Mouse (Mus musculus) monocyte, adult 59 days (primary cell): ENCODE results near the gene Ccdc12. TPM values are rescaled to one million over a fixed set of nuclear protein-coding genes. Genes with fewer than 3 reads are reported as not detected.

Source experiments
- total RNA-seq, 2 experiments: library from RNA; stranded (reverse); gene quantifications; one replicate each; pipeline ENCODE4 v1.2.4; 2023

The Ccdc12 gene
- total RNA-seq = 100 to 1,000 TPM; 202 to 242 TPM

GRCm38 (mm10) chr9:110656249-110657221, at the start of gene Ccdc12:
Gene Ccdc12 (plus strand): TSS chr9:110656503.

GRCm38 (mm10) chr9:110624361-110625166, 31.7 kb upstream of the Ccdc12 start, which contains the start of gene Nradd:
Gene Nradd (minus strand): TSS chr9:110624452.

GRCm38 (mm10) chr9:110653655-110654461, 2.4 kb upstream of the Ccdc12 start, which contains the start of gene Nbeal2:
Gene Nbeal2 (minus strand): TSS chr9:110654161.

DNA sequence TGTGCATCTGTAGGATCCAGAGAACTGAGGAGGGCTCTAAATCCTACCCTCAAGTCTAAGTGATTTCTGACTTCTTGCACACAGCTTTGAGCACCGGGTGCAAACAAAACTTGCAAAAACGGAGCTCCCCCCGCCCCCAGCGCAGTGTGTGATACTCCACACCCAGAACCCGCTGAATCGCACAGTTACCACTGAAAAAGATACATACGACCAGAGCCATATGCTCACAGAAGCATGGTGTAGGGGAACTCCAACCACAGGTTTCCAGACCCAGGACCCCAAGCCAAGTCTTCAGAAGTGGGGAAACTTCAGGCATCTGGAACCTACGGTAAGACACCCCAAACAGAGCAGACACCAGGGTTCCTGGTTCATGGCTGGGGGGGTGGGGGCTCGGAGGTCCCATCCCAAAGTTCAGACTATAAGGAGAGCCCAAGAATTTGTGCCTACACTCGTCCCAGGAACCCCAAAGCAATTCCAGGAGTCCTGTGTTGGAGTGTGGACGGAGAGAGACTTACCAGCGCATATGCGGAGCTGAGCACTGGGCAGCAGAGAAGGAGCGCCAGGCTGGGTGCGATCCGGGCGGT, 85.5 kb downstream of the Ccdc12 start, which contains the start of gene Myl3:
Myl3 (plus strand) TSS at position 151 of the 584 bp plus-strand sequence.

DNA sequence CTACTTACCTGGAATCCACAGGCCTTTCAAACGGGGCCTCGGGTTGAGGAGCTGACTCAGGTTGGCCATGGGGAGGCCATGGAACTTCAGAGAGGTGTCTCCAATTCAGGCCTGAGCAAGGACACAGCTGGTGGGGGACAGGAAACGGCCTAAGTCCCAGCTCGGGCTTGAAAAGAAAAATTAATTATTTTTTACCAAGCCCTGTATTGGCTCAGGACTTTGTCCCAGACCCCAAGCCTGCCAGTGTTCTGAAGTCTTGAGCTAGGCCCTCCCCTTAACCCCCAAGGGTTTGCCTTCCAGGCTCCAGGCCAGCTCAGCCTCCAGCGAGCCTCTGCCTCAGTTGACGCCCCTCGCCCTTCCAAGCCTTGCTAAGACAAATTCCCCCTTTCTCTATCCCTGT, 90.7 kb downstream of the Ccdc12 start, which contains the start of gene Pth1r:
Pth1r (minus strand) TSS at position 185 of the 400 bp plus-strand sequence.

Other genes with a start within 250 kb of the Ccdc12 start
- gene Ptpn23, start 248.3 kb upstream of the Ccdc12 start, total RNA-seq = 10 to 100 TPM; 57.1 to 57.7 TPM
- gene Ngp, start 236.8 kb upstream of the Ccdc12 start, total RNA-seq = 1 to 10 TPM; 2.8 to 3.9 TPM
- gene Klhl18, start 179.8 kb upstream of the Ccdc12 start, total RNA-seq = 10 to 100 TPM; 55.5 to 57.3 TPM
- gene Kif9, start 179.5 kb upstream of the Ccdc12 start, total RNA-seq = 1 to 10 TPM; 5.2 to 8.6 TPM
- gene Setd2, start 123.9 kb upstream of the Ccdc12 start, total RNA-seq = 100 to 1,000 TPM; 125 to 146 TPM
- gene Nradd, start 32.1 kb upstream of the Ccdc12 start, total RNA-seq = 1 to 10 TPM; 2.5 to 5.0 TPM
- 100 to 1,000 TPM; 116 TPM for gene Nbeal2, start 2.3 kb upstream of the Ccdc12 start, total RNA-seq
- gene Myl3, start 85.4 kb downstream of the Ccdc12 start, total RNA-seq = not detected
- gene Pth1r, start 90.6 kb downstream of the Ccdc12 start, total RNA-seq = under 1 TPM in 1 of 2 experiments, not detected in 1; 0.46 TPM
- gene Prss42, start 141.7 kb downstream of the Ccdc12 start, total RNA-seq = not detected
- gene Prss44, start 157.5 kb downstream of the Ccdc12 start, total RNA-seq = not detected
- not detected for gene Prss43, start 170.2 kb downstream of the Ccdc12 start, total RNA-seq
- not detected for gene Prss45, start 178.1 kb downstream of the Ccdc12 start, total RNA-seq
- not detected for gene Prss46, start 188.0 kb downstream of the Ccdc12 start, total RNA-seq
- not detected for gene Prss50, start 201.5 kb downstream of the Ccdc12 start, total RNA-seq
- 1 to 10 TPM; 5.6 to 9.7 TPM for gene Als2cl, start 223.4 kb downstream of the Ccdc12 start, total RNA-seq
- gene Tmie, start 223.6 kb downstream of the Ccdc12 start, total RNA-seq = under 1 TPM; 0.18 to 0.29 TPM